Mouse (Mus musculus): ENCODE results near the gene Zfp644. TPM values are rescaled to one million over a fixed set of nuclear protein-coding genes. Genes with fewer than 3 reads are reported as not detected.

The Zfp644 gene
- polyA plus RNA-seq, 2 experiments: 38.9 to 85.4 TPM

- Histone ChIP-seq H3K4me2 (replicated peaks; ENCODE audit: low read depth, low read length, severe bottlenecking) (no peak overlapping the region), H3K4me1 (ENCODE audit: control insufficient read depth, insufficient read depth, low read length) (peaks cover 14% of the 10 kb centered on the region), H3K4me3 (replicated peaks; ENCODE audit: low read length) (no peak overlapping the region), H3K27me3 (ENCODE audit: control insufficient read depth, insufficient read depth, low read length) (no peaks in the 10 kb centered on the region), H3K9me3 (ENCODE audit: control insufficient read depth, low read length) (no peaks in the 10 kb centered on the region), H3K27ac (replicated peaks; ENCODE audit: low read depth, low read length) (no peak overlapping the region; the same call in 1 of the 2 replicates), H3K9ac (ENCODE audit: low read depth, low read length, severe bottlenecking) (no peak overlapping the region), H3K36me3 (ENCODE audit: control insufficient read depth, insufficient read depth, low read length) (no peaks in the 10 kb centered on the region)
- DNase-seq (ENCODE audit: low spot score) (no peak), ATAC-seq (ENCODE audit: low FRiP score, low read depth) (no peak)
- no peak for TF ChIP-seq POLR2A (IDR thresholded peaks at IDR 0.05; ENCODE audit: borderline replicate concordance, extremely low read depth, insufficient read depth, insufficient read length)
- WGBS: 66% methylated on average over 5 of the region's 5 CpGs
These were observed 14.2 kb upstream of the Zfp644 start for GRCm38 (mm10) chr5:106711220-106711726.

GRCm38 (mm10) chr5:106710611-106711010 is 13.5 kb upstream of the Zfp644 start:
- H3K9me3 ChIP-seq (ENCODE audit: control insufficient read depth, low read length): no peaks in the 10 kb centered on the region
- H3K27me3 ChIP-seq (ENCODE audit: control insufficient read depth, insufficient read depth, low read length): no peaks in the 10 kb centered on the region
- no peak overlapping the region for H3K9ac ChIP-seq (ENCODE audit: low read depth, low read length, severe bottlenecking)
- no peak overlapping the region for H3K4me2 ChIP-seq (replicated peaks; ENCODE audit: low read depth, low read length, severe bottlenecking)
- no peak overlapping the region for H3K27ac ChIP-seq (replicated peaks; ENCODE audit: low read depth, low read length)
- DNase-seq (ENCODE audit: low spot score) (no peak), ATAC-seq (ENCODE audit: low FRiP score, low read depth) (no peak)
- H3K4me3 ChIP-seq (replicated peaks; ENCODE audit: low read length): no peak overlapping the region
- H3K36me3 ChIP-seq (ENCODE audit: control insufficient read depth, insufficient read depth, low read length): no peaks in the 10 kb centered on the region
- TF ChIP-seq POLR2A (IDR thresholded peaks at IDR 0.05; ENCODE audit: borderline replicate concordance, extremely low read depth, insufficient read depth, insufficient read length): no peak
- 70% methylated on average over 12 of the region's 12 CpGs for WGBS
- H3K4me1 ChIP-seq (ENCODE audit: control insufficient read depth, insufficient read depth, low read length): peaks cover 14% of the 10 kb centered on the region

- ATAC-seq (ENCODE audit: low FRiP score, low read depth): no peak
- 35% methylated on average over 2 of the region's 2 CpGs for WGBS
- Histone ChIP-seq H3K4me2 (replicated peaks; ENCODE audit: low read depth, low read length, severe bottlenecking) (no peak overlapping the region), H3K4me3 (replicated peaks; ENCODE audit: low read length) (no peak overlapping the region), H3K36me3 (ENCODE audit: control insufficient read depth, insufficient read depth, low read length) (no peaks in the 10 kb centered on the region), H3K27me3 (ENCODE audit: control insufficient read depth, insufficient read depth, low read length) (no peaks in the 10 kb centered on the region), H3K4me1 (ENCODE audit: control insufficient read depth, insufficient read depth, low read length) (peaks cover 14% of the 10 kb centered on the region), H3K9me3 (ENCODE audit: control insufficient read depth, low read length) (no peaks in the 10 kb centered on the region), H3K27ac (replicated peaks; ENCODE audit: low read depth, low read length) (no peak overlapping the region), H3K9ac (ENCODE audit: low read depth, low read length, severe bottlenecking) (no peak overlapping the region)
- TF ChIP-seq POLR2A (IDR thresholded peaks at IDR 0.05; ENCODE audit: borderline replicate concordance, extremely low read depth, insufficient read depth, insufficient read length): no peak
- DNase-seq (ENCODE audit: low spot score): no peak
These were observed 13.0 kb upstream of the Zfp644 start for GRCm38 (mm10) chr5:106710085-106710409.

- H3K9me3 ChIP-seq (ENCODE audit: control insufficient read depth, low read length): no peaks in the 10 kb centered on the region
- H3K4me1 ChIP-seq (ENCODE audit: control insufficient read depth, insufficient read depth, low read length): peaks cover 14% of the 10 kb centered on the region
- no peak overlapping the region for H3K4me3 ChIP-seq (replicated peaks; ENCODE audit: low read length)
- H3K36me3 ChIP-seq (ENCODE audit: control insufficient read depth, insufficient read depth, low read length): no peaks in the 10 kb centered on the region
- no peak for DNase-seq (ENCODE audit: low spot score)
- no peaks in the 10 kb centered on the region for H3K27me3 ChIP-seq (ENCODE audit: control insufficient read depth, insufficient read depth, low read length)
- no peak for TF ChIP-seq POLR2A (IDR thresholded peaks at IDR 0.05; ENCODE audit: borderline replicate concordance, extremely low read depth, insufficient read depth, insufficient read length)
- no peak overlapping the region for H3K9ac ChIP-seq (ENCODE audit: low read depth, low read length, severe bottlenecking)
- ATAC-seq (ENCODE audit: low FRiP score, low read depth): no peak
- 26% methylated on average over 11 of the region's 11 CpGs for WGBS
- no peak overlapping the region for H3K4me2 ChIP-seq (replicated peaks; ENCODE audit: low read depth, low read length, severe bottlenecking)
- no peak overlapping the region for H3K27ac ChIP-seq (replicated peaks; ENCODE audit: low read depth, low read length)
These were observed 12.4 kb upstream of the Zfp644 start for GRCm38 (mm10) chr5:106709388-106710084.

GRCm38 (mm10) chr5:106706363-106706762 is 9.3 kb upstream of the Zfp644 start:
- no peak overlapping the region for H3K27ac ChIP-seq (replicated peaks; ENCODE audit: low read depth, low read length)
- WGBS: 80% methylated on average over 3 of the region's 3 CpGs

More at GRCm38 (mm10) chr5:106706363-106706762, 9.3 kb upstream of the Zfp644 start:
- H3K4me3 ChIP-seq (replicated peaks; ENCODE audit: low read length): no peak overlapping the region
- no peak for TF ChIP-seq POLR2A (IDR thresholded peaks at IDR 0.05; ENCODE audit: borderline replicate concordance, extremely low read depth, insufficient read depth, insufficient read length)
- no peaks in the 10 kb centered on the region for H3K36me3 ChIP-seq (ENCODE audit: control insufficient read depth, insufficient read depth, low read length)
- H3K9ac ChIP-seq (ENCODE audit: low read depth, low read length, severe bottlenecking): no peak overlapping the region
- H3K4me1 ChIP-seq (ENCODE audit: control insufficient read depth, insufficient read depth, low read length): peaks cover 5% of the 10 kb centered on the region; the same call in 1 of the 2 replicates
- H3K4me2 ChIP-seq (replicated peaks; ENCODE audit: low read depth, low read length, severe bottlenecking): no peak overlapping the region
- H3K9me3 ChIP-seq (ENCODE audit: control insufficient read depth, low read length): no peaks in the 10 kb centered on the region
- DNase-seq (ENCODE audit: low spot score): no peak
- no peaks in the 10 kb centered on the region for H3K27me3 ChIP-seq (ENCODE audit: control insufficient read depth, insufficient read depth, low read length)
- no peak for ATAC-seq (ENCODE audit: low FRiP score, low read depth)
